Mouse (Mus musculus) brain, embryonic 14.5 days (tissue): Measurements from ENCODE around the gene Usp53. TPM values are rescaled to one million over a fixed set of nuclear protein-coding genes. Genes with fewer than 3 reads are reported as not detected.
A peak's percentile ranks its signal among the peaks of the same experiment; 100 is the strongest.

ENCODE experiments used
- DNase-seq: peaks from one replicate; pipeline ENCODE4 v3.0.0-alpha.2; 2011; ENCODE audit warnings: low read depth
- CTCF ChIP-seq: fragments of 200-500 bp; IDR thresholded peaks from 2 replicates; pipeline ENCODE4 v1.5.1; 2012; ENCODE audit warnings: inconsistent platforms, mild to moderate bottlenecking, moderate library complexity, borderline replicate concordance; ENCODE audit not compliant: insufficient read depth, insufficient read length; ENCODE audit errors: extremely low read depth
- POLR2A ChIP-seq: fragments of 200-500 bp; IDR thresholded peaks from 2 replicates; pipeline ENCODE4 v1.6.1; 2012; ENCODE audit warnings: mild to moderate bottlenecking, inconsistent platforms, borderline replicate concordance; ENCODE audit not compliant: poor library complexity, insufficient read depth, insufficient read length, severe bottlenecking; ENCODE audit errors: extremely low read depth
- polyA plus RNA-seq: library from polyadenylated mRNA; depleted of rRNA; stranded (reverse); fragments of >200 nt; gene quantifications from 2 replicates; pipeline ENCODE4 v1.2.3, GENCODE M21; 2012

Gene Usp53
- polyA plus RNA-seq, 1 experiment, result 4.9 TPM

GRCm38 (mm10) chr3:122986906-122987305 is 2.6 kb upstream of the Usp53 start:
- DNase-seq, result no peak
- TF ChIP-seq CTCF, result no peak
- no peak for TF ChIP-seq POLR2A

- no peak for DNase-seq
- TF ChIP-seq CTCF (no peak), POLR2A (no peak)
Measured at GRCm38 (mm10) chr3:122986386-122986785, 2.1 kb upstream of the Usp53 start.

GRCm38 (mm10) chr3:122985183-122985944 is 1.1 kb upstream of the Usp53 start:
- TF ChIP-seq POLR2A, result no peak
- TF ChIP-seq CTCF, result no peak
- peak; percentile 46 for DNase-seq

- TF ChIP-seq POLR2A, result no peak
- no peak for TF ChIP-seq CTCF
- DNase-seq, result peak; percentile 84
Measured at GRCm38 (mm10) chr3:122983849-122984248, 461 bp downstream of the Usp53 start.

GRCm38 (mm10) chr3:122975964-122976363 is 8.3 kb downstream of the Usp53 start:
- TF ChIP-seq POLR2A, result no peak
- no peak for TF ChIP-seq CTCF
- DNase-seq, result no peak

GRCm38 (mm10) chr3:122975363-122975762 is 8.9 kb downstream of the Usp53 start:
- no peak for DNase-seq

GRCm38 (mm10) chr3:122974833-122975232 is 9.5 kb downstream of the Usp53 start:
- TF ChIP-seq POLR2A (no peak), CTCF (no peak)
- DNase-seq, result peak; percentile 67

More at GRCm38 (mm10) chr3:122975363-122975762, 8.9 kb downstream of the Usp53 start:
- TF ChIP-seq POLR2A (no peak), CTCF (no peak)

- no peak for DNase-seq
- TF ChIP-seq POLR2A (no peak), CTCF (no peak)
Measured at GRCm38 (mm10) chr3:122972126-122972822, 12.0 kb downstream of the Usp53 start.

GRCm38 (mm10) chr3:122968391-122968790 is 15.9 kb downstream of the Usp53 start:
- no peak for DNase-seq
- TF ChIP-seq POLR2A (no peak), CTCF (no peak)

GRCm38 (mm10) chr3:122964301-122964700 is 20.0 kb downstream of the Usp53 start:
- no peak for TF ChIP-seq CTCF
- no peak for TF ChIP-seq POLR2A
- no peak for DNase-seq

- no peak for DNase-seq
- TF ChIP-seq CTCF (no peak), POLR2A (no peak)
Measured at GRCm38 (mm10) chr3:122950129-122950528, 34.2 kb downstream of the Usp53 start.
